Mouse (Mus musculus) CH12.LX (cell line): ENCODE data around the gene Pfn1. TPM values are rescaled to one million over a fixed set of nuclear protein-coding genes. Genes with fewer than 3 reads are reported as not detected.

Experiments
- DNase-seq: peaks from one replicate; pipeline ENCODE4 v3.0.0-alpha.2; 2013; ENCODE audit errors: extremely low read depth
- H3K27ac ChIP-seq: 2 replicates; pipeline ENCODE4 v1.5.1; 2012; ENCODE audit warnings: low read depth, mild to moderate bottlenecking, control low read depth, moderate library complexity; ENCODE audit not compliant: insufficient read depth
- H3K27me3 ChIP-seq: replicated peaks from 2 replicates; pipeline ENCODE3; 2012; ENCODE audit warnings: inconsistent platforms
- H3K36me3 ChIP-seq, 2 experiments: replicated peaks in 1 of 2; 2 replicates each; pipeline versions ENCODE3 to v1.6.1; 2012; ENCODE audit warnings: inconsistent platforms in 1 of 2, low read length in 1 of 2, mild to moderate bottlenecking in 1 of 2, mixed read lengths in 1 of 2, moderate library complexity in 1 of 2; ENCODE audit not compliant: control insufficient read depth in 1 of 2, insufficient read depth in 1 of 2
- H3K4me1 ChIP-seq, 2 experiments: 2 replicates each; pipeline ENCODE4 v1.6.1; 2012; ENCODE audit warnings: inconsistent platforms in 1 of 2, moderate library complexity in 1 of 2; ENCODE audit not compliant: insufficient read depth in 2 of 2, control insufficient read depth in 1 of 2
- H3K4me2 ChIP-seq: 2 replicates; pipeline ENCODE4 v1.6.1; 2012; ENCODE audit warnings: low read depth, mild to moderate bottlenecking, control low read depth; ENCODE audit not compliant: poor library complexity, insufficient read depth, severe bottlenecking
- H3K4me3 ChIP-seq, 3 experiments: fragments of 150-350 bp in 1 of 3; sonication (generic) in 1 of 3; replicated peaks in 1 of 3; 2 replicates each; pipeline versions ENCODE3 to v1.5.1; 2011 to 2012; ENCODE audit warnings: low read depth in 2 of 3, low read length in 2 of 3, mild to moderate bottlenecking in 2 of 3, moderate library complexity in 2 of 3, control low read depth in 1 of 3, improper control_type of control experiment in 1 of 3, inconsistent platforms in 1 of 3, mixed read lengths in 1 of 3; ENCODE audit not compliant: poor library complexity in 1 of 3
- H3K79me2 ChIP-seq: replicated peaks from 2 replicates; pipeline ENCODE4 v1.6.1; 2012; ENCODE audit warnings: mild to moderate bottlenecking, moderate library complexity; ENCODE audit not compliant: control insufficient read depth, poor library complexity, insufficient read depth, severe bottlenecking; ENCODE audit errors: extremely low read depth
- H3K9ac ChIP-seq: 2 replicates; pipeline ENCODE4 v1.6.1; 2012; ENCODE audit warnings: low read depth, mild to moderate bottlenecking, control low read depth, moderate library complexity; ENCODE audit not compliant: insufficient read depth
- H3K9me3 ChIP-seq: replicated peaks from 2 replicates; pipeline ENCODE3; 2012; ENCODE audit warnings: low read length, inconsistent platforms, mixed read lengths
- E2F4 ChIP-seq: IDR thresholded peaks from 2 replicates; pipeline ENCODE4 v1.6.1; 2011; ENCODE audit warnings: low read depth, low read length, improper control_type of control experiment; ENCODE audit not compliant: insufficient replicate concordance
- ELF1 ChIP-seq: IDR thresholded peaks from 2 replicates; pipeline ENCODE4 v1.6.1; 2014; ENCODE audit warnings: low read depth, mild to moderate bottlenecking, inconsistent platforms, low read length, improper control_type of control experiment
- ETS1 ChIP-seq: conservative IDR thresholded peaks from 2 replicates; pipeline ENCODE4 v1.6.1; 2012; ENCODE audit warnings: low read depth, mild to moderate bottlenecking, inconsistent platforms, low read length, improper control_type of control experiment, moderate library complexity
- GABPA ChIP-seq: IDR thresholded peaks from 2 replicates; pipeline ENCODE4 v1.6.1; 2012; ENCODE audit warnings: low read depth, low read length, improper control_type of control experiment, inconsistent platforms; ENCODE audit not compliant: insufficient replicate concordance
- HCFC1 ChIP-seq: IDR thresholded peaks from 2 replicates; pipeline ENCODE4 v1.6.1; 2012; ENCODE audit warnings: low read depth, mild to moderate bottlenecking, inconsistent platforms, low read length, improper control_type of control experiment
- JUN ChIP-seq: IDR thresholded peaks from 2 replicates; pipeline ENCODE4 v1.6.1; 2011; ENCODE audit warnings: low read depth, mild to moderate bottlenecking, low read length, improper control_type of control experiment, moderate library complexity; ENCODE audit not compliant: insufficient read depth
- KAT2A ChIP-seq: IDR thresholded peaks from 2 replicates; pipeline ENCODE4 v1.6.1; 2012; ENCODE audit warnings: low read length, improper control_type of control experiment, inconsistent platforms; ENCODE audit not compliant: insufficient replicate concordance
- MAFK ChIP-seq: IDR thresholded peaks from 2 replicates; pipeline ENCODE4 v1.6.1; 2011; ENCODE audit warnings: low read length, improper control_type of control experiment; ENCODE audit not compliant: insufficient replicate concordance
- MEF2A ChIP-seq: IDR thresholded peaks from 2 replicates; pipeline ENCODE4 v1.6.1; 2014; ENCODE audit warnings: low read depth, mild to moderate bottlenecking, inconsistent platforms, low read length, improper control_type of control experiment, borderline replicate concordance
- MYC ChIP-seq: IDR thresholded peaks from 2 replicates; pipeline ENCODE4 v1.6.1; 2011; ENCODE audit warnings: low read depth, mild to moderate bottlenecking, improper control_type of control experiment, low read length
- NRF1 ChIP-seq: IDR thresholded peaks from 2 replicates; pipeline ENCODE4 v1.6.1; 2014; ENCODE audit warnings: low read depth, mild to moderate bottlenecking, inconsistent platforms, low read length, improper control_type of control experiment, moderate library complexity
- RCOR1 ChIP-seq: conservative IDR thresholded peaks from 2 replicates; pipeline ENCODE4 v1.6.1; 2012; ENCODE audit warnings: low read depth, mild to moderate bottlenecking, inconsistent platforms, low read length, improper control_type of control experiment
- SIN3A ChIP-seq: IDR thresholded peaks from 2 replicates; pipeline ENCODE4 v1.6.1; 2012; ENCODE audit warnings: low read length, improper control_type of control experiment, inconsistent platforms
- UBTF ChIP-seq: IDR thresholded peaks from 2 replicates; pipeline ENCODE4 v1.6.1; 2012; ENCODE audit warnings: low read depth, mild to moderate bottlenecking, inconsistent platforms, low read length, improper control_type of control experiment, moderate library complexity
- ZKSCAN1 ChIP-seq: IDR thresholded peaks from 2 replicates; pipeline ENCODE4 v1.6.1; 2012; ENCODE audit warnings: low read depth, inconsistent platforms, low read length, improper control_type of control experiment, borderline replicate concordance
- ZMIZ1 ChIP-seq: IDR thresholded peaks from 2 replicates; pipeline ENCODE4 v1.6.1; 2012; ENCODE audit warnings: low read depth, mild to moderate bottlenecking, inconsistent platforms, low read length, improper control_type of control experiment
- dilution Hi-C: fragments of 300-500 bp; cut with MboI; formaldehyde crosslinking; loops from 2 replicates; pipeline ENCODE4 v1.14.3; 2020; ENCODE audit warnings: low sequenced_read_pairs; ENCODE audit not compliant: extremely low pct_unique_long_range_greater_than_20kb, extremely low pct_ligation_motif_present
- in situ Hi-C: fragments of 300-500 bp; cut with MboI; formaldehyde crosslinking; loops from 3 replicates; pipeline ENCODE4 v1.14.3; 2019; ENCODE audit warnings: low sequenced_read_pairs, low pct_ligation_motif_present, low pct_unique_long_range_greater_than_20kb, mixed read lengths
- polyA plus RNA-seq: library from polyadenylated mRNA; unstranded; fragments of >175 nt; gene quantifications from 2 replicates; pipeline ENCODE4 v1.2.1, GENCODE M21; 2012; ENCODE audit warnings: low read depth; ENCODE audit not compliant: insufficient read length
- total RNA-seq, 2 experiments: library from RNA; depleted of rRNA; stranded (reverse); fragments of 300-350 nt in 1 of 2; fragments of >200 nt in 1 of 2; gene quantifications; 2 replicates each; pipeline ENCODE4 v1.2.3; 2012 to 2014

Gene Pfn1
- total and polyA plus RNA-seq, 3 experiments, result 844 to 2,624 (median 1,045) TPM

GRCm38 (mm10) chr11:70643051-70643450 is 11.4 kb downstream of the Pfn1 start:
- H3K4me1 ChIP-seq, result peaks cover 8 to 13% of the 10 kb centered on the region in 2 experiments
- H3K4me2 ChIP-seq, result no peak overlapping the region

GRCm38 (mm10) chr11:70641241-70641640 is 13.2 kb downstream of the Pfn1 start:
- Histone ChIP-seq H3K4me3 (no peak overlapping the region), H3K4me2 (no peak overlapping the region), H3K79me2 (peaks cover 6% of the 10 kb centered on the region; the same call in 1 of the 2 replicates), H3K27ac (no peak overlapping the region), H3K27me3 (no peaks in the 10 kb centered on the region), H3K9me3 (no peaks in the 10 kb centered on the region), H3K36me3 (peaks cover 11 to 48% of the 10 kb centered on the region in 2 experiments), H3K9ac (no peak overlapping the region), H3K4me1 (peaks cover 8 to 13% of the 10 kb centered on the region in 2 experiments)
- in situ Hi-C loops, result no loop called here
- no peak for DNase-seq
- no peak for TF ChIP-seq MYC
- TF ChIP-seq MAFK, result no peak
- TF ChIP-seq MEF2A, result no peak
- TF ChIP-seq E2F4, result no peak
- TF ChIP-seq ELF1, result no peak
- no peak for TF ChIP-seq SIN3A
- TF ChIP-seq JUN, result no peak
- no peak for TF ChIP-seq UBTF
- dilution Hi-C loops, result no loop called here

More at GRCm38 (mm10) chr11:70643051-70643450, 11.4 kb downstream of the Pfn1 start:
- no peak for TF ChIP-seq HCFC1
- TF ChIP-seq KAT2A, result no peak
- TF ChIP-seq ZMIZ1, result no peak
- no peak for TF ChIP-seq RCOR1
- no peak for TF ChIP-seq MYC
- no peak for TF ChIP-seq NRF1
- no peak for TF ChIP-seq JUN
- TF ChIP-seq ZKSCAN1, result no peak
- no peak for TF ChIP-seq ETS1
- no peak for TF ChIP-seq GABPA
- in situ Hi-C loops (no loop called here), dilution Hi-C loops (no loop called here)
- no peak for DNase-seq
- Histone ChIP-seq H3K4me3 (no peak overlapping the region), H3K36me3 (peaks cover 11 to 48% of the 10 kb centered on the region in 2 experiments), H3K27me3 (no peaks in the 10 kb centered on the region), H3K79me2 (peaks cover 12% of the 10 kb centered on the region), H3K27ac (no peak overlapping the region), H3K9ac (no peak overlapping the region), H3K9me3 (no peaks in the 10 kb centered on the region)
